Mouse (Mus musculus): ENCODE results near the gene Ppil6.

The Ppil6 gene

DNA sequence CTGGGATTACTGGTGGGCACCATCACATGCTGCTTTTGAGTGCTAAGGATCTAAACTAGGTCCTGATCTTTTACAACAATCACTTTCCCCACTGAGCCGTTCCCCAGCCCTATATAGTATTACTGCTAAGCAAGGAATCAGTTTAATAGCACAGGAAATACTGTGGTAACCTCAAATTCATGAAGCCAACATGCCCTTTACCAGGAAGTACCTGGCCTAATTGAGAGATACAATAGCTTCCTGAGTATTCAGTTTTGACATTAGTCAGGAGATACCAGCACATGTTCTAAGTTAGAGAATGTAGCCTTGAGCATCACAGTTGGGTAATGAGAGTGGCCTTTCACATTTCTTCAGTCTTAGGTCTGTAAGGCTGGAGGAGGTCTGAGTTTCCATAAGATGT lies 46.5 kb downstream of the Ppil6 start:
- DNase-seq = no peak

DNA sequence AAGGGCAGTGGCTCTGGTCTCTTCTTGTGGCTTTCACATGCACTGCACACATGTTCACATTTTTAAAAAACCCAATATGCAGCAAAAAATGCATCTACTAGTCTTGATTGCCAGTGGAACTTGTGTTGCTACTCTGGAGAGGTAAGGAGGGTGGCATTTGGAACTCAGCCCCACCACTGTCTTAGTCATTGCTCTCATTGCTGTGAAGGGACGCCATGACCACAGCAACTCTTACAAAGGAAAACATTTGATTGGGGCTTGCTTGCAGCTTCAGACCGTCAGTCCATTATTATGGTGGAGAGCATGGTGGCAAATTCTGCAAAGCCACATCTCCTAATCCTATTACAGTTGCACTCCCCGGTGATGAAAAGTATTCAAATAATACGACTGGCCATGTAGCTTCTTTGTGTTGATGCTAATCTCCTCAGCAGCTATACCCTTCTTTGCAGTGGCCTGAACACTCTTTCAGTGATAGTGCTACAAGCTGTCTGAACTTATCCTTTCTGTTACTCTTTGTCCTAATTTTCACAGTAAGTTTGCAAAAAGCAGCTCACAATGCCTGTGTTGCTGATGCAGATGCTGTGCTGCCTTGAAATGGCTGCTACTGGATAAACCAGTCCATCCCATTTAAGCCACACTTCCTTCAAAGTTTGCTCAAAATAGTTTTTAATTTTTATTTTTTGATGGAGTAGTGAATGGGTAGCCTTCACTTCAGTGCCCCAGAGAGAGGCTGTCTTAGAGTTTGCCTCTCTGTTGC lies 47.2 kb downstream of the Ppil6 start:
- no peak for DNase-seq

DNA sequence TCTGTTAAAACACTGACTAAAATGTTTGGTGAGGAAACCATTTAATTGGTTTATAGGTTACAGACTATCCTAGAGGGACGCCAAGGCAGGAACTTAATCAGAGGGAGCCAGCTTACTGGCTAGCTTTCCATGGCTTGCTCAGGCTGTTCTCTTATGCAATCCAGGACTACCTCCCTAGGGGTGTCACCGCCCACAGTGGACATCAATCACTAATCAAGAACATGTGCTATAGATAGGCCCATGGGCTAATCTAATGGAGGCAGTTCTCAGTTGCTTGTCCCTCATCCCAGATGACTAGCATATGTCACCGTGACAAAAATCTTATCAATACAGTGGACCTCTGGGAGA lies 47.7 kb downstream of the Ppil6 start:
- no peak for DNase-seq

DNA sequence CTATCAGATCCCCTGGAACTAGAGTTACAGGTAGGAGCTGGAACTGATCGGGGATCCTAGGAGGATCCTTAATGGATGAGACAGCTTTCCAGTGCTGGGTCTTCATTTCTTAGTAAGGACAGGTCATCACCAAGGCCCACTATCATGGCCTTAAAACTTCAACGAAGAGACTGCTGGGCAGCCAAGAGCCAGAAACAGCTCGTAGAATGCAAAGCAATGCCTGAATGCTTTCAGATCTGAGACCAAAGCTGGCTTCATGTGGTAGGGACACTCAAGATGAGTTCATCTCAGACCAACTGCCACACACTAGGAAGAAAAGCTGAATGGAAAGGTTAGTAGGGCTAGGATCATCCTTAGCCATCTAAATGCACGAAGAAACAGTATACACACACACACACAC lies 48.7 kb downstream of the Ppil6 start:
- no peak for DNase-seq

DNA sequence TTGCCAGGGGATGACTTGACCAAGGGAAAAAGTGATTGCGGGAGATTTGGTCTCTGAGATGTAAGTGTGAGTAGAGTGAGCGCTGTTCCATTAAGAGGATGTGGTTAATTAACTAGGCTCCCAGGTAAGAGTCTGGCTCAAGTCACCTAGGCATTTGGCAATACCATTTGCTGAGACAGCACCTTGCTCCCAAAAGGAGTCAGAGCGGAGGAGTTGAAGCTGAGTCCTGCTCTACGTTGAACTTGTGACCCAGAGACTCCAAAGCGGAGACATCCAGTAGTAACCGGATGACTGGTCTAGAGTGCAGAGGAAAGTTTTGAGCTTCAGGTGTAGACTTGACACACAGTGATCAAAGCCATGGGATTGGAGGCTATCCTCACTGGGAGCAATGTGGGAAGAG lies 51.8 kb downstream of the Ppil6 start:
- no peak for DNase-seq

DNA sequence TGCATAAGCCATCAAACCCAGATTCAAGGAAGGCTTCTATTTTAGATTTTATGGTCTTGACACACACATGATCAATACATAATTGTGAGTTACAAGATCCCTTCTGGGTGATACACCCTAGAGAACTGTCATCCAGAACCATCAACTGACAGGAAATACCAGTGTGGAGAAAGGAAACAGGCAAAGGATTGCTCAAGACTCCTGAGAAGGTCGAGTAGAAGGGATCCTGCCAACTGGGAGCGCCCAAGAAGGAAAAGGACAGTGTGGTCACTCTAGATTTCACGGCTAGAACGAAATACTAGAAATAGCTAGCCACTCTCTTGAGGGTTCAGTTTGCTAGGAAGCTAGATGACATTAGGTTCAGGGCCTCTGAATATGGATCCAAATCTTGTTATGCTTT lies 53.2 kb downstream of the Ppil6 start:
- no peak for DNase-seq

DNA sequence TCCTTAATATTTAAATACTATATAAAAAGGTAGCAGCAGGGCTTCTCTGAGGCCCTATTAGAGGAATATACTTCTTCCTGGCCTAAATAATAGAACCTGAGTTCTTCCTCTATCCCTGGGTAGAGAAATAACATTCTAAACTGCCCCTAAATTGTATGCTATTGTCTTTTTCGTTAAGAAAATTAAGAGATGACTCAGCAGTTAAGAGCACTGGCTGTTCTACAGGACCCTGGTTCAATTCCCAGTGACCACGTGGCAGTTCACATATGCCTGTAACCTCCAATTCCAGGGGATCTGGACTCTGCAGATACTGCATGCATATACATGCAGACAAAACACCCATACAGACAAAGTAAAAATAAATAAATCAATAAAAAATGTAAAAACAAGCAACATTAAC lies 53.6 kb downstream of the Ppil6 start:
- no peak for DNase-seq

DNA sequence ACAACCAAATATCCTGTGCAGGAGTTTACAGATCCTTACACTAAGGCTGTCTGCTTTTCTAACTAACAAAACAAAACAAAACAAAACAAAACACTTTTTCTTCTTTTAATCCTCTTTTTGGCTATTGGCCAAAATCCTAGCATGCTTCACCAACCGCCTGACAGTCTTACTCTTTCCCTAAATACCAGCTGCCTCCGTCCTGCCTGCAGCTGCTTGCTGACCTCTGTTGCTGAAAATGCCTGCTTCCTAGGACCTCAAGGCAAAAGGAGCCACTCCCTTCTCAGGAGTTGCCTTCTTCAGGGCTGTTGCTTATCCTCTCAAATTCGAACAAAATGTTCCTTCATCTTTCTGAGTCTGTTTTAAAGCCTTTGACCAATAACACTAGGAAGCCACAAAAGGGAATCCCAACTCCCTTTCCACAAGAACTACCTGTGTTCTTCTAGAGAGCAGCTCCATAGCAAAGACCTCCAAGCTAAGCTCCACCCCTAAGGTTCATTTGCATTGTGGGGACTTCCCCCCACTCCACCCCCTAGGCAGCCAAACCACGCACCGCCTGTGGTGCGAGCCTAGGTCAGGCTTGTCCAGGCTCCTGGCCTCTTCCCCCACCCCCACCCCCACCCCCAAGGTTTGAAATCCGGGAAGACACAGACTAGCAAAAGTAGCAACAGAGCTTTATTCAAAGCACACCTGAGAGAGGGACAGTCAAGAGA lies 54.4 kb downstream of the Ppil6 start:
- DNase-seq = no peak

DNA sequence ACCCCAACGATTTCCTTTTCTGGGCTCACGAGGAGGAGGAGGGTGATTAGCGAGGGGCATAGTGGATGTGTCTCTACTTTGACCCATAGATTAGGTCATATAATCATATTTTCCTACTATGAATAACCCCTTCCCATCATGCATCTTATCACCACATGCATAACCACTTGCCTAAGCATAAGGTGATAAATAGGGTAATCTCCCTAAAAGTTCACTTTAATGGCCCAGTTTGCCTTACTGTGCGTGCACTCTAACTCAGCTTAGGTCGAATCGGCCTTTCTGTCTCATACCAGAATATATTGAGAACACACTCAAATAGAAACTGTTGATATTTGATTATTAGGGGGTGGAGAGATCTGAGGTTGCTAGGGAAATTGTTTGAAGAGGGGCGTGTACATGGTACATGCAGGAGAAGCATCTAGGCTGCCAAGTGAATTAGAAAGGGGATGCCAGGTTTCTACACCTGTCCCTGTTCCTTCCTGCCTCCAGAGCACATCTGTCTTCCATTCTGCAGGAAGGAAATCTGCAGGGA lies 55.1 kb downstream of the Ppil6 start:
- no peak for DNase-seq

DNA sequence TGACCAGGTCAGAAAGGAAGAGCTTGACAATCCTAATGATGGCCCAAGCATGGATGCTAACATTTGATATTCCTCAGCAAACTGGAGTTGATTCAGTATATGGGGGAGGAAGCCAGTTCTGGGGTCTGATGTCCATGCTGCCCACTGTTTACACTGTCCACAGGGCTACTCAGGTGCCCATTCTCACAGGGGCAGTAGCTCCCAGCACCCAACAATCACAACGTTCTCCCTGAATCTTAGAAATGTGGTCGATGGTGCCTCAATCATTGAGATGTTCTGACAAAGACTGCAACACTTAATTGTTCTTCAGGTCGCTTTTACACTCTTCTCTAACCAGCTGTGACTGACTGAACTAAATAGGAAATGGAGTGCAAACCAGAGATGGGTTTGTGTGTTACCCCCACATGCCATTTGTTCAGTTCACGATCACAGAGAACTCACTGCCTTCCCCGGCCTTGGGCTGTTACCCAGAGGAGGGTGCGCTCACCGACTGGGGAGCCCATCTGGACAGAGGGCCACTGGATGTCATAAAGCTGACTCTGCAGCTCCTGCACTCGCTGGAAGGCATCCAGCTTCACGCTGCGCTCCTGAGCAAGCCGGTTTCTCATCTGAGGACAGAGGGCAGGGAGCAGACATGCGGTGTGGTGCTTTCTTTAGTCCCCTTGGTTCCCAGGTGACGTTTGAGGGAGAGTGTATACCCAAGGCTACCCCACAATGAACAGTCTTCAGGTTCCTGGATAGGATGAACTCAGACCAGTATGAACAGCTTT lies 56.3 kb downstream of the Ppil6 start:
- no peak for DNase-seq

DNA sequence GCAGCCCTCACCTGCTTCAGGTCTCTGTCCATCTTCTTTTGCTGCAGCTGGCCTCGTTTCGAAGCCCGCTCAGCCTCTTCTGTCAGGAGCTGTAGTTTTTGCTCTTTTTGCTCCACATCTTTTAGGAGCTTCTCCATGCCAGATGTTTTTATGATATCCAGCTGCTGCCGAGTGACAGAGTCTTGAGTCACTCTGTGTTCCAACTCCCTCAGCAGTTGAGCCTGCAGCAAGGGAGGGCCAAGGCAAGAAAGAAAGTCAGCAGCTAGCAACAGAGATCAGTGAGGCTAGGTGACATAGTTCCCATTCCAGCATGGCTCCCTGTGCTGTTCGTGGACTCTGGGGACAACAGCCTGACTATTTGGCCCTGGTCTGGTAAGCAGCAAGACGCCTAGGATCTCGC lies 60.5 kb downstream of the Ppil6 start:
- DNase-seq = no peak

DNA sequence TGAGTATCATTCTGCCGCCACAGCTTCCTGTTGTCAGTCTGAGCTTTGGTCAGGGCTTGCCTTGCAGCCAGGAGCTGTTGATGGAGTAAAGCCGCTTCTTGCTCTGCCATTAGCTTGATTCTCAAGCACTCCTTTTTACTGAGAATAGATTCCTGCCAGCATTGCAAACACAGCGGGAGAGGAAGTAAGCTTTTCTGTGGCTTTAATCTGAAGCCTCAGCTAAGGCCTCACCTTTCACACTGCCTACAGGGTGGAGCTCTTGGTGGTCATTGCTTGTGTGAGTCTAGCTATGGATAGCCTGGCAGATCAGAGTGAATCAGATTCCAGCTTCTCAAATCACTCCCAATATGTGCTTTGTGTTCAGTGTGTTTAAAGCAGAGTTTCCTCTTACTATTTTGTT lies 62.1 kb downstream of the Ppil6 start:
- DNase-seq = peak; percentile 33 to 42

DNA sequence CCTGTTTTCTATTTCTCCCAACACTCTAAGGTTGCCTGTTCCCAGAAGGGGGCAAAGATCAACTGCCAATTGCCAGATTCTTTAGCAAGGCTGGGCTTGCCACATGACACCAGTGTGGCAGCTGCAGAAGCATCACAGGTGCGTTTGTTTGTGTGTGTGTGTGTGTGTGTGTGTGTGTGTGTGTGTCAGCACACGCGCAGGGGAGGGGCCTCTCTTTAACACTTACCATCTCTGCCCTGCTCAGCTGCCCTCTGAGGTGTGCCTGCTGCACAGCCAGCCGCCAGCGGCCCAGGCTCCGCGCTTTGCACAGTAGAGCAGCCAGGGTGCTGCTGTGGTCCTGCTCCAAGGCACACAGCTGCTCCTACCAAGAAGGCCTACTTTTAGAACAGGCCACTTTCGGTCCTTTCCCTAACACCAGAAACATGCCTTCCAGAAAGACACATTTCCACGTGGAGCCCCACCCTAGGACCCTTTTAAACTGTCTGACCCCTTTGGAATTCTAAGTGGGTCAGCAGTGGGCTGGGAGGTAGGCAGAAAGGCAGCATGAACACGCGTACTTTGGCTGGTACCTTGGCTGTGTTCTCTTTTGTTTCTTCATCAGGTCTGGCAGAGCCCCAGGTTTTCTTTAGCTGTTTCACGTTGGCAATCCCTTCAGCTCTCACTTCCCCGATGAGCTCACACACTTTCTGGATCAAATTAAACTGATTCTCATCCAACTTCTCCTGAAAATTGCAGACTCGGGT lies 62.8 kb downstream of the Ppil6 start:
- DNase-seq = peak; percentile 86 to 94

DNA sequence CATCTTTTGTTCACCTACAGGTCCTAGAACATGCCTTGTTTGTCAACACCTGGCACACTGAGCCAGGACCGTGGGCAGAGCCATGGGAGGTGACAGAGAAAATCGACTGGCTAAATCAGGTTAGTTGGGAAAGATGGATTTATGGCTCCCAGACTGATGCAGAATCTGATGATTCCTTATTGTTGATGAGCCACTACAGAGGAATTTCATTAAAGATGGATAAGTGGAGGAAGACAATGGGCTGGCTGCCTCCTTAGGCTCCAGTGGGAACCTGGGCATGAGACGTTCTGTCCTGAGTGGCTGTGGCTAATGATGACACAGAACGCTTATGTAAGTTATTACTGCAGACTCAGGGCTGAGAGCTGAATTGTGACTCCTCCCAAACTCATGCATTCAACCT lies 63.5 kb downstream of the Ppil6 start:
- DNase-seq = peak in 1 of 2 experiments; percentile 30

DNA sequence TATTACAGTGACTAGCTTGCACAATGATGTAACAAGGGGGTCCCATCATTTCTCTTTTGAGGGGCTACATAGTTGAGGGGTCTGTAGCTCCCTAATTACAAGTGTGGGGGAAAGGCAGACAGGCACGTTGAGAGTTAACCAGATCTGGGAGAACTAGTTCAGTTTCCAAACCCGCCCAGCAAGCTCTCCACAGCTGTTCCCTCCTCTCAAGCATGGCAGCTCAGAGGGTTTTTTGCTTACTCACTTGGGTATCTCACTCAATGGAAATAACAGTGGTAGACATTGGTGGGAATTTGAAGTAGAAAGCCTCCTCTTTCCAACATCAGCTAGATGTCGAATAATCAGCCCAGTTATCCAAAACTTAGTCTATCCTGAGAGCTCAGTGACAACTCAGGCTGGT lies 64.8 kb downstream of the Ppil6 start:
- no peak for DNase-seq

DNA sequence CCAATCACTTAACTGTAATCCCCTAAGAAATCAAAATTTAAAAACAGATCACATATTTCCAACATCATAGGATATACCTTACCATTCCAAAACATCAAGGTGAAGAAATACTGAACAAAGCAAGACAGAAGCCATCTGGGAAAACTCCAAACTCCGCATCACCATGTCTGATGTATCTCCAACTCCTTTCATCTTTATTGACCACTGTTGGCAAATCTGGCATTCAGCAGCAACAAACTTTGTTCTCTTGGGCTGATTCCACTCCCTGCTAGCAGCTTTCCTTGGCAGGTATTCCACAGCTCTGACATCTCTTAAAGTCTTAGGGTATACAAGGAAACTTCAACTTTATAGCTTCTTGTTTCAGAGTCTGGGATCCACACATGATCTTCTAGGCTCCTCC lies 68.2 kb downstream of the Ppil6 start:
- no peak for DNase-seq

DNA sequence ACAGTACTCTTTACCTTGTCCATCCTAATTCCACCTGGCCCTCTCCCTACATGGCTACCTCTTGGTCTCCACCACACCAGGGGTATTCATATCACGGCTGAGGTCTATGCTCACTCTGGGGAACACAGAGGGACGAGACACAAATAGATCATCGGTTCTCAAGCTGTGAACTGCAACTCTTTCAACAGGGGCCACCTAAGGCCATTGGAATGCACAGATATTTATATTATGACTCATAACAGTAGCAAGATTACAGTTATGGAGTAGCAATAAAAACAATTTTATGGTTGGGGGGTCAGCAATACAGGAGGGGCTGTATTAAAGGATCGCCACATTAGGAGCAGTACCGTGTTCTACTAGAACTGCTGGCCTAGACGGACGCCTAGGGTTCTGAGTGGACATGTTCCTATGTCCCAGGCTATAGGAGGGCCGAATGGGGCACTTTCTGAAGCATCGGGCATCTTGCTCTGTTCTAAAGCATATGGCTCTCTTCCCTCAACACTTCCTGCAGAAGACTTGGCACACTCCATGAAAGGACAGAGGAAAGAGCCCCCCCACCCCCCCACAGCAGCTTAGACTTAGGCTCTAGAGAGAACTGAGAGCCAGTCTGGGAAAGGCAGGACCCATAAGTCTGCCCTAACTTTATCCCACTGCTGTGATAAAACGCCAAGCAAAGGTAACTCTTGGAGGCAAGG lies 71.6 kb downstream of the Ppil6 start:
- DNase-seq = no peak

Measured in thymus, postnatal 36 days (tissue).